Mouse (Mus musculus) adrenal gland, postnatal 25 days (tissue): ENCODE results near the gene Fyco1. TPM values are rescaled to one million over a fixed set of nuclear protein-coding genes. Genes with fewer than 3 reads are reported as not detected.

Source experiments
- total RNA-seq: library from RNA; stranded (reverse); gene quantifications from 2 replicates; pipeline ENCODE4 v1.2.3, GENCODE M21; 2021

Gene Fyco1
- total RNA-seq, 1 experiment from 2014 or later = 65.1 TPM

Other genes starting within 250 kb of the Fyco1 start
- not detected in 2 replicates for gene Slc6a20b, start 219.3 kb downstream of the Fyco1 start, total RNA-seq
- not detected in 2 replicates for gene Ccr9, start 173.5 kb downstream of the Fyco1 start, total RNA-seq
- gene Slc6a20a, start 173.0 kb downstream of the Fyco1 start, total RNA-seq = not detected in 2 replicates
- gene Lztfl1, start 134.2 kb downstream of the Fyco1 start, total RNA-seq = 43.3 and 53.7 TPM in 2 replicates
- gene Cxcr6, start 45.4 kb downstream of the Fyco1 start, total RNA-seq = not detected in 2 replicates
- gene Xcr1, start 10.1 kb upstream of the Fyco1 start, total RNA-seq = 0.18 TPM in 1 of 2 replicates, not detected in the other
- 1.1 and 1.3 TPM in 2 replicates for gene Ccr1, start 116.8 kb upstream of the Fyco1 start, total RNA-seq
- gene Ccr1l1, start 126.5 kb upstream of the Fyco1 start, total RNA-seq = not detected in 2 replicates
- not detected in 2 replicates for gene Ccr3, start 170.1 kb upstream of the Fyco1 start, total RNA-seq